Mouse (Mus musculus) heart, postnatal 0 days (tissue): ENCODE results near the gene Alg14. TPM values are rescaled to one million over a fixed set of nuclear protein-coding genes. Genes with fewer than 3 reads are reported as not detected.

Experiments
- ATAC-seq: fragments of 200-750 bp; cut with Nextera tagmentation; 2 replicates; pipeline ENCODE4 v1.8.0; 2017; ENCODE audit warnings: low read depth, moderate number of reproducible peaks, moderate library complexity; ENCODE audit not compliant: insufficient read depth
- DNase-seq: peaks from one replicate; pipeline ENCODE4 v3.0.0-alpha.2; 2016; ENCODE audit warnings: low spot score
- H3K27ac ChIP-seq: fragments of 300-500 bp; sonication (generic); 2 replicates; pipeline ENCODE4 v1.5.1; 2014; ENCODE audit warnings: low read depth, mild to moderate bottlenecking
- H3K27me3 ChIP-seq: fragments of 300-500 bp; sonication (generic); 2 replicates; pipeline ENCODE4 v1.6.1; 2014; ENCODE audit warnings: low read length, mixed read lengths; ENCODE audit not compliant: control insufficient read depth, insufficient read depth
- H3K36me3 ChIP-seq: fragments of 300-500 bp; sonication (generic); replicated peaks from 2 replicates; pipeline ENCODE4 v1.6.1; 2014; ENCODE audit warnings: low read length, mixed read lengths; ENCODE audit not compliant: control insufficient read depth, insufficient read depth
- H3K4me1 ChIP-seq: fragments of 300-500 bp; sonication (generic); 2 replicates; pipeline ENCODE4 v1.6.1; 2014; ENCODE audit warnings: antibody characterized with exemption; ENCODE audit not compliant: control insufficient read depth, insufficient read depth
- H3K4me2 ChIP-seq: fragments of 300-500 bp; sonication (generic); 2 replicates; pipeline ENCODE4 v1.6.1; 2014; ENCODE audit warnings: low read depth, mild to moderate bottlenecking, low read length, moderate library complexity
- H3K4me3 ChIP-seq: fragments of 300-500 bp; sonication (generic); 2 replicates; pipeline ENCODE4 v1.5.1; 2014; ENCODE audit warnings: low read depth, low read length
- H3K9ac ChIP-seq: fragments of 300-500 bp; sonication (generic); replicated peaks from 2 replicates; pipeline ENCODE4 v1.6.1; 2014; ENCODE audit warnings: low read depth, low read length, mixed read lengths
- H3K9me3 ChIP-seq: fragments of 300-500 bp; sonication (generic); replicated peaks from 2 replicates; pipeline ENCODE4 v1.6.1; 2016; ENCODE audit warnings: low read length; ENCODE audit not compliant: control insufficient read depth
- CTCF ChIP-seq: IDR thresholded peaks from 2 replicates; pipeline ENCODE4 v1.5.1; 2016; ENCODE audit warnings: antibody characterized with exemption, control low read depth, low read depth
- EP300 ChIP-seq: IDR thresholded peaks from 2 replicates; pipeline ENCODE4 v1.6.1; 2016; ENCODE audit warnings: antibody characterized with exemption, low read depth
- WGBS: fragments of 180-500 bp; shearing (Covaris S2); extraction: QIAGEN DNeasy Blood & Tissue Kit; methylation state at CpG from one replicate; pipeline ENCODE4 v1.1.7; 2014; 5-methylcytosine and 5-hydroxymethylcytosine counted together
- polyA plus RNA-seq: library from polyadenylated mRNA; unstranded; fragments of >200 nt; fragmentation: Nextera tagmentation; extraction: Ambion mirVana; gene quantifications from 2 replicates; pipeline ENCODE4 v1.2.1, GENCODE M21; 2015
- total RNA-seq: library from RNA; depleted of rRNA; stranded (reverse); fragments of >200 nt; gene quantifications from 2 replicates; pipeline ENCODE4 v1.2.3, GENCODE M21; 2014; ENCODE audit warnings: low replicate concordance

Alg14 gene
- total and polyA plus RNA-seq, 2 experiments from 2014 or later, result 27.1 to 27.3 TPM

DNA sequence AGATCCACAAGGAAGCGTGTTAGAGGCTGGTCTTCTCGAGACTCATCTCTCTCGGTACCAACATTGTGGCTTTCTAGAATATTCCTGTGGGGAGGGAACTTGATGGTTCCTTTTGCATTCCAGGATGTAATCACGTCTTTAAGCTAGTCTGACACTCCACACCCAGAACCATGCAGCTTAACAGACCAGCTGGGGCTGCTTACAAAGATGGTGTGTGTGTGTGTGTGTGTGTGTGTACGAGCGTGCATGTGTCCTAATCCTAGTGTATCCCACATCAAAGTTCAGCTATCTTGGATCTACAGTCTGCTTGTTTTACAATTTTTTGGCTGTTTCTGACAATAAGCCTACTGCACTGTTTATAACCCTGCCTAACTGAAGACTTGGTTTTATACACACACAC, 105.4 kb downstream of the Alg14 start:
- Histone ChIP-seq H3K27ac (no peak overlapping the region), H3K9me3 (no peaks in the 10 kb centered on the region), H3K4me3 (no peak overlapping the region), H3K4me1 (no peaks in the 10 kb centered on the region; the same call in 1 of the 2 replicates), H3K9ac (no peak overlapping the region), H3K4me2 (no peak overlapping the region), H3K36me3 (no peaks in the 10 kb centered on the region), H3K27me3 (no peaks in the 10 kb centered on the region)
- TF ChIP-seq EP300 (no peak), CTCF (no peak)
- 72% methylated on average over 6 of the region's 6 CpGs for WGBS
- no peak for ATAC-seq
- no peak for DNase-seq

DNA sequence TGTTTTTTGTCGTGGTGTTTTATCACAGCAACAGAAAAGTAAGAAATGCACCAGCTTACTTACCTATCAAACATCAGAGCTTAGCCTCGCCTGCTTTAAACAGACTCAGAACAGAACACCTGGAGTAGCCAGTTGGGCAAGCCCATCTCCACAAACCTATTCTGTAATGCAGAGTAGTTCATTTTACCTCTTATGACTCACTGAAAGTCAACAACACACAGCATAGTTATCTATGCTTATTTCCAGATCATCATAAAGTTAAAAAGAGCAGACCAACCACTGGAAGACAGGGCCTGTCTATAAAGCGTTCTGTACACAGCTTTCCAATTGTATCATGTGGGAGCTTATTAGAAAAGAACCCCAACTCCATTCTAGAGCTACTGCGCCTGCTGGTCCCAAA, 109.8 kb downstream of the Alg14 start:
- WGBS, result 75% methylated on average over 4 of the region's 4 CpGs
- Histone ChIP-seq H3K4me1 (no peaks in the 10 kb centered on the region), H3K4me2 (no peak overlapping the region), H3K27ac (no peak overlapping the region), H3K9ac (no peak overlapping the region), H3K36me3 (no peaks in the 10 kb centered on the region), H3K9me3 (no peaks in the 10 kb centered on the region), H3K4me3 (no peak overlapping the region), H3K27me3 (no peaks in the 10 kb centered on the region)
- TF ChIP-seq EP300, result no peak
- no peak for TF ChIP-seq CTCF
- ATAC-seq, result no peak
- DNase-seq, result no peak

DNA sequence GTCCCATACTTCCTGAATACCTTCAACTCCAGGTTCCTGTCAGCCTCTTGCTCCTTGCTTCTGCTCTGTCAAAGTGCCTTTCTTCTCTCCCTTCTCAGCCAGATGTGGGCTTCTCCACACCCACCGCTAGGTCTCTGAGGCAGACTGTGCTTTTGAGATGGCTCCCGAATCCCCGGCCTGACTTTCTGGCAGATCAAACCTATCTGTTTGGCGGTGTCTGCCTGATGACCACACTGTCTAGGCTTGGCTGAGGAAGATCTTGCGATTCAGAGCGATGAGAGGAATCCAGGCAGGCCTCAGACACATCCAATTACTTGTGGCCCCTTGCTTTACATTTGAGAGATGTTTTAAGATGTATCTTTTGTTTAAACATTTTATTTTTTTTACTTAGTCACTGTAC, 110.5 kb downstream of the Alg14 start:
- DNase-seq (no peak), ATAC-seq (no peak)
- Histone ChIP-seq H3K9ac (no peak overlapping the region), H3K4me3 (no peak overlapping the region), H3K27me3 (no peaks in the 10 kb centered on the region), H3K36me3 (no peaks in the 10 kb centered on the region), H3K4me2 (no peak overlapping the region), H3K4me1 (no peaks in the 10 kb centered on the region), H3K9me3 (no peaks in the 10 kb centered on the region), H3K27ac (no peak overlapping the region)
- TF ChIP-seq CTCF (no peak), EP300 (no peak)
- 69% methylated on average over 6 of the region's 6 CpGs for WGBS

DNA sequence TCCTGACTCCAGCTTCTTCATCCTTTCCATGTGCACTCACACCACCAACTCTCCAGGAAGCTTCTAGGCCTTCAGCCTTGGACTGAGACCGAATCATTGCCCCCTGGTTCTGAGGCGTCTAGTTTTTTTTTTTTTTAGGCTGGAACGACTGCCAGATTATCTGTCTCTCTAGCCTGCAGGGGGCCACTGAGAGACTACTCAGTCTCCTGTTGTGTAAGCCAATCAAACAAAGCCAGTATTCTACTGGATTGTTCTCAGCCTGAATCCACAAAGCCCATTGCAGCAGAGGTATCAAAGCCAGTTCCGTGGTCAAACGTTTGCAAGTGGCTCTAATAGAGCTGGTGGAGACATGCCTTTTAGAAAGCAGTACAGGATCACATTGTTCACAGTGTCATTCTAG, 111.9 kb downstream of the Alg14 start:
- no peaks in the 10 kb centered on the region for H3K27me3 ChIP-seq
- 52% methylated on average over 5 of the region's 5 CpGs for WGBS

DNA sequence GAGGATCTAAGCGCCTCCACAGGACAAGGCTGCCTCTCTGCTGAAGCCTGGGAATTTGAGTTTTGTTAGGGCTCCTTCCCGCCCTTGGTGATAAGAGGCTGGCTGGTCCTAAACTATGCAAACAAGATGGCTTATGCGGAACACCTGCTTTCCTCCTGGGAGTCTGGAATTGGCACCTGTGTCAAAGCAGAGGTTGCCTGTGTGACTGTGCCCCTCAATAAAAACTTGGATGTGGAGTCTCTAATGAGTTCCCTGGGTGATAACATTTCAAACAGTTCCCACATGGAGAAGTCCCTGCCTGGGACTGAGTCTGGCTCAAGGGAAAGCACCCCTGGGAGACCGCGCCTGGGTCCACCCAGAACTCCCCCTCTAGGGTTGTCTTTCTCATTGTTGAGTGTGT, 113.5 kb downstream of the Alg14 start:
- H3K36me3 ChIP-seq, result no peaks in the 10 kb centered on the region
- H3K4me3 ChIP-seq, result no peak overlapping the region
- TF ChIP-seq EP300, result no peak
- DNase-seq (no peak), ATAC-seq (no peak)
- H3K27ac ChIP-seq, result no peak overlapping the region
- 75% methylated on average over 5 of the region's 5 CpGs for WGBS
- H3K9me3 ChIP-seq, result no peaks in the 10 kb centered on the region
- H3K27me3 ChIP-seq, result no peaks in the 10 kb centered on the region
- no peak overlapping the region for H3K9ac ChIP-seq
- H3K4me1 ChIP-seq, result no peaks in the 10 kb centered on the region
- H3K4me2 ChIP-seq, result no peak overlapping the region

More for the DNA sequence above, 111.9 kb downstream of the Alg14 start:
- no peak overlapping the region for H3K4me3 ChIP-seq
- DNase-seq (no peak), ATAC-seq (no peak)
- no peaks in the 10 kb centered on the region for H3K36me3 ChIP-seq
- H3K4me1 ChIP-seq, result no peaks in the 10 kb centered on the region
- H3K4me2 ChIP-seq, result no peak overlapping the region
- no peak overlapping the region for H3K27ac ChIP-seq
- no peak overlapping the region for H3K9ac ChIP-seq
- no peak for TF ChIP-seq CTCF
- TF ChIP-seq EP300, result no peak
- no peaks in the 10 kb centered on the region for H3K9me3 ChIP-seq

DNA sequence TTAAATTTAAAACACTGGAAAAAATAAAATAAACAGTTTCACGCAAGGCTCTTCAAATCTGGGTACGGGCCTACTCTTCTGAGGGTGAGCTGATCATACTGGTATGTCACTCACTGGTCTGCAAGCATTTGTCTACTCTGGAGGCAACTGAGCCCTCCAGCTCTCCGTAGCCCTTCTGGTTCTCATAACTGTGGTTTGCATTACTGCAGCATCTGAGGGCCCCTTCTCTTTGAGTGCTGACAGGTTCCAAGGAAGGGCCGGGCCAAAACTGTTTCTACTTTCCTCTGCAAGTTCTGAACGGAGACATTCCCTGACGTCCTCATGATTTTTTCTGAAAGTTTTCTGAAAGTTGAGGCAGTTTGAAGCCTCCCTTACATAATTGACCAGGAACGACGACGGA, 115.8 kb downstream of the Alg14 start:
- WGBS, result 59% methylated on average over 9 of the region's 9 CpGs
- no peak overlapping the region for H3K9ac ChIP-seq
- H3K36me3 ChIP-seq, result no peaks in the 10 kb centered on the region
- ATAC-seq (no peak), DNase-seq (no peak)
- no peak overlapping the region for H3K4me2 ChIP-seq
- H3K9me3 ChIP-seq, result no peaks in the 10 kb centered on the region
- H3K27me3 ChIP-seq, result no peaks in the 10 kb centered on the region
- TF ChIP-seq EP300 (no peak), CTCF (no peak)
- H3K4me1 ChIP-seq, result no peaks in the 10 kb centered on the region
- H3K4me3 ChIP-seq, result no peak overlapping the region
- H3K27ac ChIP-seq, result no peak overlapping the region
